In genomic region chr10:75176494-75176893, GRCm38 (mm10) we compare ENCODE assay signal across 13 mouse cellular contexts. TPM values are rescaled to one million over a fixed set of nuclear protein-coding genes. Genes with fewer than 3 reads are reported as not detected.
DNase-seq lines count a peak whose midpoint lies in the region; ATAC-seq lines count a peak whose summit lies in the region.
"Had no signal": no experiment of that assay in that cellular context is flagged by ENCODE, and none has a peak within 500 bp of the region (broad histone marks: within the 10 kb centered on the region; RNA-seq: fewer than 3 reads in every experiment).

No protein-coding gene starts in this region.

- no peak for ATAC-seq in hindbrain, embryonic 11.5 days (ENCODE audit: low FRiP score)
- 0 out of 2 replicates have a peak, but pooled peaks have one; percentile 14 for ATAC-seq in heart, embryonic 15.5 days (replicated peaks; ENCODE audit: insufficient number of reproducible peaks, insufficient read depth, low FRiP score, low read depth)
- peak; percentile 77 for ATAC-seq in lung, embryonic 16.5 days (ENCODE audit: low read depth)
- ATAC-seq in midbrain, embryonic 11.5 days (ENCODE audit: low FRiP score) = no peak
- ATAC-seq: forebrain, embryonic 14.5 days had no signal

- no peaks in the 10 kb centered on the region for H3K27me3 ChIP-seq in hindbrain, embryonic 11.5 days (ENCODE audit: control insufficient read depth, insufficient read depth, low read length)
- H3K27me3 ChIP-seq in hindbrain, embryonic 10.5 days (ENCODE audit: insufficient read depth, poor library complexity, severe bottlenecking) = no peaks in the 10 kb centered on the region
- no peaks in the 10 kb centered on the region for H3K27me3 ChIP-seq in heart, embryonic 15.5 days
- H3K27me3 ChIP-seq in lung, embryonic 16.5 days (ENCODE audit: control insufficient read depth, insufficient read depth, low read depth, low read length) = no peaks in the 10 kb centered on the region
- no peaks in the 10 kb centered on the region for H3K27me3 ChIP-seq in midbrain, embryonic 11.5 days (ENCODE audit: control insufficient read depth, insufficient read depth, low read length)
- H3K27me3 ChIP-seq in limb, embryonic 10.5 days (ENCODE audit: low read depth, poor library complexity, severe bottlenecking) = no peaks in the 10 kb centered on the region
- H3K27me3 ChIP-seq: embryonic facial prominence, embryonic 12.5 days had no signal

- no peak overlapping the region for H3K4me2 ChIP-seq in hindbrain, embryonic 11.5 days (replicated peaks; ENCODE audit: low read depth, low read length)
- H3K4me2 ChIP-seq in heart, embryonic 15.5 days = no peak overlapping the region
- no peak overlapping the region for H3K4me2 ChIP-seq in lung, embryonic 16.5 days (ENCODE audit: low read depth, low read length)
- no peak overlapping the region for H3K4me2 ChIP-seq in midbrain, embryonic 11.5 days
- H3K4me2 ChIP-seq: embryonic facial prominence, embryonic 12.5 days had no signal

- no peak for DNase-seq in hindbrain, embryonic 11.5 days (ENCODE audit: low spot score)
- DNase-seq in hindbrain, embryonic 10.5 days (ENCODE audit: low spot score) = no peak
- DNase-seq in kidney, postnatal 10 days = peak; percentile 36
- DNase-seq in ovary, adult 18-20 months (ENCODE audit: low spot score) = no peak
- DNase-seq in midbrain, embryonic 11.5 days (ENCODE audit: low spot score, missing footprints) = no peak
- DNase-seq in limb, embryonic 10.5 days (ENCODE audit: low spot score) = no peak
- DNase-seq: cerebellum, adult 2 months had no signal

- H3K4me3 ChIP-seq in hindbrain, embryonic 11.5 days (ENCODE audit: low read depth, low read length) = no peak overlapping the region
- H3K4me3 ChIP-seq in hindbrain, embryonic 10.5 days = no peak overlapping the region
- H3K4me3 ChIP-seq in heart, embryonic 15.5 days = no peak overlapping the region
- no peak overlapping the region for H3K4me3 ChIP-seq in lung, embryonic 16.5 days (ENCODE audit: low read length)
- H3K4me3 ChIP-seq in midbrain, embryonic 11.5 days (ENCODE audit: low read depth, low read length) = no peak overlapping the region
- H3K4me3 ChIP-seq in limb, embryonic 10.5 days = no peak overlapping the region
- H3K4me3 ChIP-seq: embryonic facial prominence, embryonic 12.5 days; left cerebral cortex, adult 2 months had no signal

- H3K9me3 ChIP-seq in hindbrain, embryonic 11.5 days (ENCODE audit: control insufficient read depth, low read length) = no peaks in the 10 kb centered on the region
- H3K9me3 ChIP-seq in hindbrain, embryonic 10.5 days = no peaks in the 10 kb centered on the region
- H3K9me3 ChIP-seq in heart, embryonic 15.5 days (replicated peaks) = no peaks in the 10 kb centered on the region
- no peaks in the 10 kb centered on the region for H3K9me3 ChIP-seq in lung, embryonic 16.5 days (ENCODE audit: control insufficient read depth, low read length)
- no peaks in the 10 kb centered on the region for H3K9me3 ChIP-seq in midbrain, embryonic 11.5 days (ENCODE audit: control insufficient read depth, low read length)
- no peaks in the 10 kb centered on the region for H3K9me3 ChIP-seq in limb, embryonic 10.5 days (replicated peaks)
- H3K9me3 ChIP-seq: embryonic facial prominence, embryonic 12.5 days had no signal

- H3K36me3 ChIP-seq in hindbrain, embryonic 11.5 days (ENCODE audit: control insufficient read depth, insufficient read depth, low read length) = peaks cover 8% of the 10 kb centered on the region; the same call in 1 of the 2 replicates
- H3K36me3 ChIP-seq in hindbrain, embryonic 10.5 days = peaks cover 91% of the 10 kb centered on the region
- peaks cover 48% of the 10 kb centered on the region for H3K36me3 ChIP-seq in heart, embryonic 15.5 days
- H3K36me3 ChIP-seq in lung, embryonic 16.5 days (ENCODE audit: control insufficient read depth, insufficient read depth, low read length) = peaks cover 20% of the 10 kb centered on the region
- H3K36me3 ChIP-seq in midbrain, embryonic 11.5 days (ENCODE audit: control insufficient read depth, insufficient read depth, low read length) = peaks cover 14% of the 10 kb centered on the region
- peaks cover 92% of the 10 kb centered on the region for H3K36me3 ChIP-seq in limb, embryonic 10.5 days

- H3K27ac ChIP-seq in hindbrain, embryonic 11.5 days (ENCODE audit: low read depth, low read length) = 0 out of 2 replicates have a peak overlapping the region, but pooled peaks have one; percentile 24
- H3K27ac ChIP-seq in hindbrain, embryonic 10.5 days = no peak overlapping the region
- no peak overlapping the region for H3K27ac ChIP-seq in heart, embryonic 15.5 days
- peak overlapping the region; percentile 65 for H3K27ac ChIP-seq in lung, embryonic 16.5 days (ENCODE audit: low read length)
- H3K27ac ChIP-seq in midbrain, embryonic 11.5 days (ENCODE audit: low read depth, low read length) = no peak overlapping the region
- no peak overlapping the region for H3K27ac ChIP-seq in limb, embryonic 10.5 days
- H3K27ac ChIP-seq: embryonic facial prominence, embryonic 12.5 days; left cerebral cortex, adult 2 months; macrophage had no signal

- H3K4me1 ChIP-seq in hindbrain, embryonic 11.5 days (replicated peaks; ENCODE audit: control insufficient read depth, insufficient read depth, low read length) = no peaks in the 10 kb centered on the region
- H3K4me1 ChIP-seq in hindbrain, embryonic 10.5 days (replicated peaks) = peaks cover 4% of the 10 kb centered on the region; the same call in 1 of the 2 replicates
- H3K4me1 ChIP-seq in heart, embryonic 15.5 days (replicated peaks) = peaks cover 32% of the 10 kb centered on the region
- H3K4me1 ChIP-seq in lung, embryonic 16.5 days (replicated peaks; ENCODE audit: control insufficient read depth, insufficient read depth, low read length) = peaks cover 3% of the 10 kb centered on the region
- no peaks in the 10 kb centered on the region for H3K4me1 ChIP-seq in midbrain, embryonic 11.5 days (ENCODE audit: control insufficient read depth, insufficient read depth, low read length)
- no peaks in the 10 kb centered on the region for H3K4me1 ChIP-seq in limb, embryonic 10.5 days
- H3K4me1 ChIP-seq: embryonic facial prominence, embryonic 12.5 days had no signal

- H3K9ac ChIP-seq in hindbrain, embryonic 11.5 days (ENCODE audit: low read depth, low read length) = no peak overlapping the region
- H3K9ac ChIP-seq in heart, embryonic 15.5 days = no peak overlapping the region
- H3K9ac ChIP-seq in lung, embryonic 16.5 days (ENCODE audit: low read length) = peak overlapping the region; percentile 12; the same call in 1 of the 2 replicates
- H3K9ac ChIP-seq in midbrain, embryonic 11.5 days (ENCODE audit: low read length) = no peak overlapping the region
- H3K9ac ChIP-seq: embryonic facial prominence, embryonic 12.5 days had no signal

- 80% methylated on average over 8 of the region's 8 CpGs for WGBS in hindbrain, embryonic 11.5 days
- 80% methylated on average over 8 of the region's 8 CpGs for WGBS in hindbrain, embryonic 10.5 days
- 64% methylated on average over 8 of the region's 8 CpGs for WGBS in heart, embryonic 15.5 days
- 39% methylated on average over 8 of the region's 8 CpGs for WGBS in lung, embryonic 16.5 days
- WGBS in midbrain, embryonic 11.5 days = 81% methylated on average over 8 of the region's 8 CpGs
- 89% methylated on average over 8 of the region's 8 CpGs for WGBS in limb, embryonic 10.5 days

RNA-seq across cellular contexts. Expression of gene Specc1l, which starts 35.4 kb away (rescaled TPM):
- 21.5 and 27.3 TPM in 2 replicates for polyA plus RNA-seq in hindbrain, embryonic 11.5 days (2014; fragmentation: Nextera tagmentation; extraction: Ambion mirVana)
- polyA plus RNA-seq in hindbrain, embryonic 10.5 days (2016; fragmentation: Nextera tagmentation; extraction: Ambion mirVana) = 38.5 and 38.8 TPM in 2 replicates
- polyA plus RNA-seq in heart, embryonic 15.5 days (2015; fragmentation: Nextera tagmentation; extraction: Ambion mirVana) = 19.4 and 24.3 TPM in 2 replicates
- 48.2 and 49.0 TPM in 2 replicates for polyA plus RNA-seq in lung, embryonic 16.5 days (2015; fragmentation: Nextera tagmentation; extraction: Ambion mirVana)
- polyA plus RNA-seq in midbrain, embryonic 11.5 days (2014; fragmentation: Nextera tagmentation; extraction: Ambion mirVana) = 22.8 and 23.2 TPM in 2 replicates
- 33.5 and 41.9 TPM in 2 replicates for polyA plus RNA-seq in limb, embryonic 10.5 days (2016; fragmentation: Nextera tagmentation; extraction: Ambion mirVana)

Comparison
In these comparisons a context has a peak if more than half of its experiments do, and no peak if none do; other contexts are left out.
1. H3K27ac ChIP-seq: peak in hindbrain, embryonic 11.5 days (single experiment) and lung, embryonic 16.5 days (single experiment); none in hindbrain, embryonic 10.5 days (single experiment), heart, embryonic 15.5 days (single experiment), midbrain, embryonic 11.5 days (single experiment) and limb, embryonic 10.5 days (single experiment).
2. ATAC-seq: peak in heart, embryonic 15.5 days (single experiment) and lung, embryonic 16.5 days (single experiment); none in hindbrain, embryonic 11.5 days (single experiment) and midbrain, embryonic 11.5 days (single experiment).